Mouse (Mus musculus): Measurements from ENCODE around the gene Trappc3l. TPM values are rescaled to one million over a fixed set of nuclear protein-coding genes. Genes with fewer than 3 reads are reported as not detected.

Trappc3l gene
- not detected for polyA plus RNA-seq (2017; shearing (Covaris generic))

DNA sequence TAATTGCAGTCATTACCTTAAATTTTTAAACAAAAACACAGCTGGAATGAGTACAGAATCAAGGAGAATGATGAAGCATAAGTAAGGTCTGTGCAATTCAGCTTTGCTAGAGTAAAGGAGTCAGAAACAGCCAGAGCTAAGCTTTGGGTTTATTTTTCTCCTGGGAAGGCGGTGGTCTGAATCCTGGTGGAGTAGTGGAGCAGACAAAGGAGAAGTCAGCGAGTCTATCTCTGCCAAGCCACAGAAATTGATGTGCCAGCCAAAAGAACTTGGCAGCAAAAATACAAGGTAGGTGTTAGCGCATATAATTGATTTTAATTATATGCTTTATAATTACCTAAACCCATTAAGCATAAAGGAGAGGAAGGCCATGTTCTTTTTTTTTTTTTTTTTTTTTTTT, at the start of gene Trappc3l:
Trappc3l (plus strand) TSS at position 197 of the 400 bp plus-strand sequence.

DNA sequence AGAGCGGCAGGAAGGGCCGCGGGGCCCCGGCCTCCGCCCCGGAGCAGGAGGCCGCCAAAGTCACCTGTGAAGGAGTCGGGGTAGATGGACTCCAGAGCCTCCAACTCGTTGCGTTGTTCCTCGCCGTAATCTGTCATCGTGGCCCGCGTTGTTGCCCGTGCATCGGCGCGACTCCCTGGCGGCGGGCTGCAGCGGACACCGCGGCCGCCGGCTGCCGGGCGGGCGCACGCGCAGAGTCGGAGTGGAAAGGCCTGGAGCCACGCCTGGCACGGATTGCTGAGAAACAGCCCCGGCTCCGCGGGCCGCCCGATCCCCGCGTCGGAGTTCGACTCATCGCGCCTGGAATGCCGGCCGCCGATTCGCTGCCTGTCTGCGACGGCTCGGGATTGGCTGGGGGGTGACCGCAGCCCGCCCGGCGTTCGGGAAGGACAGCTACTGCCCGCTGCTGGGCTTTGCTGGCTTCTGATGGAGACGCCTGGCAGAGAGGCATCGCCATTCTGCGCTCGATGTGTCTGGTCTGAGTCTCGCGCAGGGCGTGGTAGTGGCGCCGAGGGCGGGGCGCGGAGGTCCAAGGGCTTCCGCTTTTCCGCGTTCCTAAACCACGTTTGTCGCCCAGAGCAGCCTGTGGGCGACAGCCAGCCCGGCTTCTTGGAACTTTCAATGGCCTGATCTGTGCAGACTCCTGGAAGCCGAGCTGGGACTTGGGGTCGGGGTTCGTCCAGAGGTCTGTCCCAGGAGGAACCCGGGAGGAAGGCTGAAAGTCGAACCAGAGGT, 17.9 kb upstream of the Trappc3l start, which contains the start of gene Rwdd1:
Rwdd1 (minus strand) TSS at position 323 of the 774 bp plus-strand sequence.

DNA sequence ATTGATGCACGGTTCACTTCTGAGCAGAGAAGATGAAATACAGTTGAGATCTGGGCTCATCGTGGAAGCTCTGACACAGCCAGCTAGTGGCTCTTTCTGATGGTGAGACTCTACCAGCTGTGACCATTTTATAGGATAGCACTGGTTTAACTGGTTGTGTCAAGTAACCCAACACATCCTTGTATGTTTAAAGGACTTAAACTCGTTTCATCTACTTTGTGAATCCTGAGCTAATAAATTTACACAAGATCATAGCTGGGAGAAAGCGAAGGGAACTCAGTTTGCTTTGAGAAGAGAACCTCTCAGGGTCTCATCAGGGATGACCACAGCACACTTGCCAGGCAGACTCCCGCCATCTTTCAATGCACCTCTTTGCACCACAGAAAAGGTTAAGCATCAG, 6.8 kb downstream of the Trappc3l start, which contains the start of gene Calhm4:
Calhm4 (minus strand) TSS at position 101 of the 400 bp plus-strand sequence.

DNA sequence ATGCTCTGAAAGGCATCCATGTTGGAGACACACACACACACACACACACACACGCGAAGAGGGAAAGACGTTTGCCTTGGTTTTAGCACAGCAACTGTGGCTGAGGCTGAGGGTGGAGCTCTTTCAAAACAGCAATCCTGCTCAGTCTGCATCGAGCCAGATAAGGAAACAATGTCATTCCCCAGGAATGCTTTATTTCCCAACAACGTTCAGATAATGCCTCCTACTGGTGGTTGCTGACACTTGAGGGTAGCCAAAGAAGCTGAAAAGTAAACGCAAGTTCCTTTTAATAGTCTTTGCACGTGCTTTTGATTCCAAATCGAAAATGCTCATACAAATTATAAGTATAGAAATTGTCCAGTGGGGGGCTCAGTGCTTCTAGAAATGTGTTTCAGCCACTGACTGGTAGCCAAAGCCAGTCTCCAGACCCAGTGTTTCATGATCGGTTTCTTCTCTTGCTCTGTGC, 59.1 kb downstream of the Trappc3l start, which contains the start of gene Calhm5:
Calhm5 (minus strand) TSS at position 102 of the 466 bp plus-strand sequence.

DNA sequence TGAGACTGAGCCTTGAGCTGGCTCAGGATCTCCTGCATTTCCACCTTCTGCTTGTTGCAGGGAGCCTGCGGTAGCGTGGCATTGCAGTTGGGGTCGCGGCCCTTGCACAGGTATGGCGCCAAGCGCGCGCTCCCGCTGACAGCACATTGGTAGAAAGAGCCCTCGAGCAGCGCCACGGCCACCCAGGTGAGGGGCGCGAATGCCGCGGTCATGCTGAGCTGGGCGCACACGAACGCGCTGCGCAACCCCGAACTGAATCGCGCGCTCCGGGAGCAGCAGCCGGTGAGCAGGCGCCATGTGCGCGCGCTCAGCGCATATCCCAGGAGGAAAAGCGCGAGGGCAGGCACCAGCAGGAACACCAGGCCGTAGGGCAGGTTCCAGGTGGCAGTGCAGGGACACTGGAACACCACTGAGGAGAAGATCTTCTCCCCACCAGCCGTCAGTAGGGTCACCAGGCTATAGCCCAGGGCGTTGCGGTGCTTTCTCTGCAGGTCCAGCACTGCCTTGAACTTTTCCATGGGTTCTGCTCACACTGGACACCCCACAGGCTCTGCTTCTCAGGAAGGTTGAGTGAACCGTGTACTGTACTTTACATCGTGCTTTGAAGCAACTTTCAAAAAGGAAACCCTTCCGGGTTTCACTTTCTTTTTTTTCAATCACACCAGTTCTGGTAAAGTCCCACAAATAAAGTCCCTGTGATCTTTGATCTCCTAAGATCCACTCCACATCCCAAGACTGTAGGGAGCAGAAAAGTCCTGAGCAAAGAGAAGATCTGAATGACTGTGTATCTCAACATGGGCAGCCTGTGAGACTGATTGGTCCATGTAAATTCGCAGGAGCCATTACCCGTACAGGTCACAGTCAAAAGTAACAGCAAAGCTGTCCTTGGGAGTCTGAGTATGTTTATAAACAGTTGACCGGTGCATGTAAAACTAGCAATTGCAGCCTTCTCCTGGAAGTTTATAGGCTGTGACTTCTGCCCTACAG, 90.3 kb downstream of the Trappc3l start, which contains the start of gene Calhm6:
Calhm6 (minus strand) TSS at position 593 of the 987 bp plus-strand sequence.

Other genes starting within 250 kb of the Trappc3l start
- not detected for gene Sult3a1, start 179.9 kb upstream of the Trappc3l start, polyA plus RNA-seq (2017; shearing (Covaris generic))
- gene Rsph4a, start 132.5 kb upstream of the Trappc3l start, polyA plus RNA-seq (2017; shearing (Covaris generic)), result not detected
- gene Zup1, start 86.3 kb upstream of the Trappc3l start, polyA plus RNA-seq (2017; shearing (Covaris generic)), result 10 to 100 TPM; 63.0 to 71.7 TPM
- gene Rwdd1, start 18.0 kb upstream of the Trappc3l start, polyA plus RNA-seq (2017; shearing (Covaris generic)), result 100 to 1,000 TPM; 155 to 157 TPM
- not detected for gene Calhm4, start 6.7 kb downstream of the Trappc3l start, polyA plus RNA-seq (2017; shearing (Covaris generic))
- not detected for gene Calhm5, start 58.9 kb downstream of the Trappc3l start, polyA plus RNA-seq (2017; shearing (Covaris generic))
- gene Calhm6, start 90.4 kb downstream of the Trappc3l start, polyA plus RNA-seq (2017; shearing (Covaris generic)), result 10 to 100 TPM; 27.3 to 28.8 TPM
- 1 to 10 TPM; 1.5 to 2.7 TPM for gene Dse, start 170.1 kb downstream of the Trappc3l start, polyA plus RNA-seq (2017; shearing (Covaris generic))
- 10 to 100 TPM; 55.1 to 72.8 TPM for gene Tspyl1, start 244.6 kb downstream of the Trappc3l start, polyA plus RNA-seq (2017; shearing (Covaris generic))